Mouse (Mus musculus) ES-E14 (cell line): Measurements from ENCODE around the gene Cacng3. TPM values are rescaled to one million over a fixed set of nuclear protein-coding genes. Genes with fewer than 3 reads are reported as not detected.

Experiments used
- DNase-seq: peaks from one replicate; pipeline ENCODE4 v3.0.0-alpha.2; 2013; ENCODE audit warnings: low read depth, low spot score
- H3K27ac ChIP-seq: 2 replicates; pipeline ENCODE4 v1.5.1; 2012; ENCODE audit warnings: low read depth, mild to moderate bottlenecking, low read length, moderate library complexity, mixed read lengths; ENCODE audit not compliant: poor library complexity, insufficient read depth, severe bottlenecking
- H3K36me3 ChIP-seq: 2 replicates; pipeline ENCODE4 v1.6.1; 2012; ENCODE audit warnings: mild to moderate bottlenecking, low read length, moderate library complexity, mixed read lengths; ENCODE audit not compliant: control insufficient read depth, poor library complexity, insufficient read depth, severe bottlenecking
- H3K4me1 ChIP-seq, 2 experiments: fragments of 150-350 bp in 1 of 2; sonication (generic) in 1 of 2; 2 replicates each; pipeline ENCODE4 v1.6.1; 2012; ENCODE audit warnings: low read length in 2 of 2, mild to moderate bottlenecking in 1 of 2, mixed read lengths in 1 of 2; ENCODE audit not compliant: control insufficient read depth in 2 of 2, insufficient read depth in 2 of 2, poor library complexity in 1 of 2
- H3K4me3 ChIP-seq, 2 experiments: fragments of 150-350 bp in 1 of 2; sonication (generic) in 1 of 2; 2 replicates each; pipeline ENCODE4 v1.5.1; 2012; ENCODE audit warnings: low read length in 2 of 2, low read depth in 1 of 2, mild to moderate bottlenecking in 1 of 2, mixed read lengths in 1 of 2; ENCODE audit not compliant: insufficient read depth in 1 of 2, poor library complexity in 1 of 2, severe bottlenecking in 1 of 2
- H3K9ac ChIP-seq: 2 replicates; pipeline ENCODE4 v1.6.1; 2012; ENCODE audit warnings: low read depth, mild to moderate bottlenecking, low read length, mixed read lengths; ENCODE audit not compliant: poor library complexity, insufficient read depth, severe bottlenecking
- H3K9me3 ChIP-seq: fragments of 150-350 bp; sonication (generic); 2 replicates; pipeline ENCODE4 v1.6.1; 2012; ENCODE audit warnings: low read depth, mild to moderate bottlenecking, low read length; ENCODE audit not compliant: control insufficient read depth, insufficient read depth
- CHD2 ChIP-seq: IDR thresholded peaks from 2 replicates; pipeline ENCODE4 v1.6.1; 2014; ENCODE audit warnings: mild to moderate bottlenecking, low read depth, low read length, inconsistent platforms
- HCFC1 ChIP-seq: IDR thresholded peaks from 2 replicates; pipeline ENCODE4 v1.6.1; 2012; ENCODE audit warnings: low read length, inconsistent platforms, borderline replicate concordance; ENCODE audit not compliant: insufficient read depth
- MAFK ChIP-seq: IDR thresholded peaks from 2 replicates; pipeline ENCODE4 v1.6.1; 2014; ENCODE audit warnings: mild to moderate bottlenecking, low read depth, low read length, inconsistent platforms; ENCODE audit not compliant: insufficient read depth
- ZC3H11A ChIP-seq: IDR thresholded peaks from 2 replicates; pipeline ENCODE4 v1.6.1; 2012; ENCODE audit warnings: low read depth, mild to moderate bottlenecking, inconsistent platforms, low read length, borderline replicate concordance
- ZNF384 ChIP-seq: IDR thresholded peaks from 2 replicates; pipeline ENCODE4 v1.6.1; 2012; ENCODE audit warnings: low read depth, low read length, inconsistent platforms
- in situ Hi-C, 2 experiments: fragments of 600-800 bp; cut with MboI; formaldehyde crosslinking; loops; one replicate each; pipeline ENCODE4 v1.15.1; 2025; ENCODE audit warnings: low sequenced_read_pairs in 2 of 2, inconsistent platforms in 1 of 2; ENCODE audit not compliant: unreplicated experiment in 2 of 2
- total RNA-seq: library from RNA; depleted of rRNA; stranded (reverse); fragments of 300-350 nt; gene quantifications from 2 replicates; pipeline ENCODE4 v1.2.3, GENCODE M21; 2012

Gene Cacng3
- total RNA-seq, 1 experiment = not detected

- no peak for DNase-seq
- in situ Hi-C loops = no loop called here
- no peaks in the 10 kb centered on the region for H3K4me1 ChIP-seq
- no peak overlapping the region for H3K27ac ChIP-seq
- no peak overlapping the region for H3K9ac ChIP-seq
- no peaks in the 10 kb centered on the region for H3K9me3 ChIP-seq
- TF ChIP-seq CHD2 (no peak), ZNF384 (no peak), ZC3H11A (no peak)
- no peak overlapping the region for H3K4me3 ChIP-seq
- H3K36me3 ChIP-seq = no peaks in the 10 kb centered on the region
Measured at GRCm38 (mm10) chr7:122652523-122652922, 17.8 kb upstream of the Cacng3 start.

- Histone ChIP-seq H3K4me3 (no peak overlapping the region), H3K4me1 (no peaks in the 10 kb centered on the region), H3K9ac (no peak overlapping the region), H3K9me3 (no peaks in the 10 kb centered on the region), H3K36me3 (no peaks in the 10 kb centered on the region), H3K27ac (no peak overlapping the region)
- in situ Hi-C loops = no loop called here
- no peak for DNase-seq
- TF ChIP-seq ZNF384 = no peak
- no peak for TF ChIP-seq ZC3H11A
- no peak for TF ChIP-seq HCFC1
- no peak for TF ChIP-seq MAFK
- no peak for TF ChIP-seq CHD2
Measured at GRCm38 (mm10) chr7:122656671-122657070, 13.6 kb upstream of the Cacng3 start.

GRCm38 (mm10) chr7:122657423-122658126 lies 12.7 kb upstream of the Cacng3 start:
- H3K9me3 ChIP-seq = no peaks in the 10 kb centered on the region
- no peak overlapping the region for H3K4me3 ChIP-seq
- H3K36me3 ChIP-seq = no peaks in the 10 kb centered on the region
- H3K27ac ChIP-seq = no peak overlapping the region
- in situ Hi-C loops = no loop called here
- no peak for TF ChIP-seq CHD2
- no peak for TF ChIP-seq MAFK
- no peak for TF ChIP-seq ZC3H11A
- no peak for TF ChIP-seq HCFC1
- TF ChIP-seq ZNF384 = no peak
- H3K9ac ChIP-seq = no peak overlapping the region
- H3K4me1 ChIP-seq = no peaks in the 10 kb centered on the region
- no peak for DNase-seq

- H3K9ac ChIP-seq = no peak overlapping the region
- DNase-seq = no peak
- no peak overlapping the region for H3K4me3 ChIP-seq
- H3K36me3 ChIP-seq = no peaks in the 10 kb centered on the region
- no peaks in the 10 kb centered on the region for H3K4me1 ChIP-seq
- no peak overlapping the region for H3K27ac ChIP-seq
- no peak for TF ChIP-seq ZNF384
- H3K9me3 ChIP-seq = no peaks in the 10 kb centered on the region
- in situ Hi-C loops = no loop called here
Measured at GRCm38 (mm10) chr7:122665311-122666049, 4.8 kb upstream of the Cacng3 start.
